Mouse (Mus musculus) E14TG2a.4 (cell line): ENCODE data around the gene Ddc.

Experiments used
- CTCF ChIP-seq: conservative IDR thresholded peaks from 2 replicates; pipeline ENCODE4 v1.5.1; 2014; ENCODE audit warnings: low read length
- NANOG ChIP-seq: IDR thresholded peaks from 2 replicates; pipeline ENCODE4 v1.6.1; 2014; ENCODE audit warnings: borderline replicate concordance, low read length, mixed read lengths
- POU5F1 ChIP-seq: IDR thresholded peaks from 2 replicates; pipeline ENCODE4 v1.6.1; 2014; ENCODE audit warnings: low read length, borderline replicate concordance

DNA sequence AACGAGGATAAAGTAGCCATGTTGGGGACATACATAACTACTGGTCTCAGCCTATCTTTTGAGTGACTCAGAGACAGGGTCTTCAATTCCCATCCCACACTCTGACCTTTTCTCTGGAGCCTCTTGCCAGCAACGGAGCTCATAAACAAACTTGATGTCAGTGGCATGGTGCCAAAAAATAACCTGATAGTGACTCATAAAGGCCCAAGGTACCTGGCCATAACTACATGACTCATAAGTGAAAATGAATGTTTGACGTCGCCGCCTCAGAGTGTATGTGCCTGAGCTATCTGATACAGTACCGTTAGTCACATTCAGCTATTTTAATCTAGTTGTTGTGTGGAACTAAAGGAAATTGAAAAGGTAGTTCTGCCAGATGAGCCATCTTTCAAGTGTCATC lies 72.3 kb downstream of the Ddc start:
- TF ChIP-seq CTCF (no peak), POU5F1 (no peak), NANOG (no peak)
